Mouse (Mus musculus) stomach, embryonic 16.5 days (tissue): Measurements from ENCODE around the gene Pknox2. TPM values are rescaled to one million over a fixed set of nuclear protein-coding genes. Genes with fewer than 3 reads are reported as not detected.

Experiments
- ATAC-seq: fragments of 200-750 bp; cut with Nextera tagmentation; 2 replicates; pipeline ENCODE4 v1.8.0; 2017; ENCODE audit warnings: moderate number of reproducible peaks, moderate TSS enrichment; ENCODE audit not compliant: insufficient read depth, low FRiP score
- H3K27ac ChIP-seq: fragments of 300-500 bp; sonication (generic); 2 replicates; pipeline ENCODE4 v1.5.1; 2014; ENCODE audit warnings: low read length
- H3K27me3 ChIP-seq: fragments of 300-500 bp; sonication (generic); 2 replicates; pipeline ENCODE4 v1.6.1; 2014; ENCODE audit warnings: low read length, control low read depth, mixed read lengths; ENCODE audit not compliant: control insufficient read depth, insufficient read depth
- H3K36me3 ChIP-seq: fragments of 300-500 bp; sonication (generic); 2 replicates; pipeline ENCODE4 v1.6.1; 2014; ENCODE audit warnings: low read length; ENCODE audit not compliant: control insufficient read depth, insufficient read depth
- H3K4me1 ChIP-seq: fragments of 300-500 bp; sonication (generic); 2 replicates; pipeline ENCODE4 v1.6.1; 2014; ENCODE audit warnings: low read length, control low read depth, mixed read lengths; ENCODE audit not compliant: control insufficient read depth, insufficient read depth
- H3K4me2 ChIP-seq: fragments of 300-500 bp; sonication (generic); 2 replicates; pipeline ENCODE4 v1.6.1; 2014; ENCODE audit warnings: low read depth, low read length, mixed read lengths
- H3K4me3 ChIP-seq: fragments of 300-500 bp; sonication (generic); replicated peaks from 2 replicates; pipeline ENCODE4 v1.5.1; 2014; ENCODE audit warnings: mild to moderate bottlenecking, low read length
- H3K9ac ChIP-seq: fragments of 300-500 bp; sonication (generic); 2 replicates; pipeline ENCODE4 v1.6.1; 2014; ENCODE audit warnings: low read length
- H3K9me3 ChIP-seq: fragments of 300-500 bp; sonication (generic); replicated peaks from 2 replicates; pipeline ENCODE4 v1.6.1; 2016; ENCODE audit warnings: low read length, control low read depth; ENCODE audit not compliant: control insufficient read depth
- WGBS: fragments of 180-500 bp; shearing (Covaris S2); extraction: QIAGEN DNeasy Blood & Tissue Kit; methylation state at CpG from one replicate; pipeline ENCODE4 v1.1.7; 2014; 5-methylcytosine and 5-hydroxymethylcytosine counted together
- polyA plus RNA-seq: library from polyadenylated mRNA; unstranded; fragments of >200 nt; fragmentation: Nextera tagmentation; extraction: Ambion mirVana; gene quantifications from 2 replicates; pipeline ENCODE4 v1.2.1, GENCODE M21; 2015

Pknox2 gene
- polyA plus RNA-seq, 1 experiment from 2014 or later, result 10.2 TPM

GRCm38 (mm10) chr9:36989991-36990390 is 157.2 kb downstream of the Pknox2 start:
- H3K27me3 ChIP-seq, result no peaks in the 10 kb centered on the region
- H3K27ac ChIP-seq, result no peak overlapping the region
- H3K9me3 ChIP-seq, result no peaks in the 10 kb centered on the region
- H3K4me2 ChIP-seq, result no peak overlapping the region
- no peak overlapping the region for H3K9ac ChIP-seq
- WGBS, result 89% methylated on average over 3 of the region's 3 CpGs
- H3K36me3 ChIP-seq, result no peaks in the 10 kb centered on the region; the same call in 1 of the 2 replicates
- no peak overlapping the region for H3K4me3 ChIP-seq
- no peaks in the 10 kb centered on the region for H3K4me1 ChIP-seq
- no peak for ATAC-seq

GRCm38 (mm10) chr9:36985233-36985632 is 162.0 kb downstream of the Pknox2 start:
- no peaks in the 10 kb centered on the region for H3K9me3 ChIP-seq
- no peak overlapping the region for H3K4me2 ChIP-seq
- 79% methylated on average over 9 of the region's 9 CpGs for WGBS
- no peaks in the 10 kb centered on the region for H3K4me1 ChIP-seq
- no peak overlapping the region for H3K4me3 ChIP-seq
- ATAC-seq, result no peak
- no peak overlapping the region for H3K27ac ChIP-seq
- no peaks in the 10 kb centered on the region for H3K27me3 ChIP-seq
- H3K36me3 ChIP-seq, result no peaks in the 10 kb centered on the region; the same call in 1 of the 2 replicates
- no peak overlapping the region for H3K9ac ChIP-seq

GRCm38 (mm10) chr9:36976596-36977362 is 170.4 kb downstream of the Pknox2 start:
- 34% methylated on average over 11 of the region's 11 CpGs for WGBS
- ATAC-seq, result peak; percentile 47; the same call in 1 of the 2 replicates
- Histone ChIP-seq H3K9ac (no peak overlapping the region), H3K4me3 (no peak overlapping the region), H3K27ac (peak overlapping the region; percentile 44), H3K4me2 (no peak overlapping the region), H3K36me3 (no peaks in the 10 kb centered on the region), H3K4me1 (peaks cover 13% of the 10 kb centered on the region; the same call in 1 of the 2 replicates), H3K27me3 (no peaks in the 10 kb centered on the region), H3K9me3 (no peaks in the 10 kb centered on the region)

- no peak overlapping the region for H3K9ac ChIP-seq
- WGBS, result 46% methylated on average over 11 of the region's 11 CpGs
Measured at GRCm38 (mm10) chr9:36973486-36974227, 173.6 kb downstream of the Pknox2 start.

GRCm38 (mm10) chr9:36972089-36972488 is 175.1 kb downstream of the Pknox2 start:
- H3K9me3 ChIP-seq, result no peaks in the 10 kb centered on the region
- H3K27me3 ChIP-seq, result no peaks in the 10 kb centered on the region
- ATAC-seq, result no peak
- H3K9ac ChIP-seq, result no peak overlapping the region
- no peak overlapping the region for H3K27ac ChIP-seq
- H3K36me3 ChIP-seq, result no peaks in the 10 kb centered on the region
- 55% methylated on average over 3 of the region's 3 CpGs for WGBS
- H3K4me2 ChIP-seq, result no peak overlapping the region
- H3K4me3 ChIP-seq, result no peak overlapping the region
- peaks cover 16% of the 10 kb centered on the region for H3K4me1 ChIP-seq

More at GRCm38 (mm10) chr9:36973486-36974227, 173.6 kb downstream of the Pknox2 start:
- Histone ChIP-seq H3K27ac (no peak overlapping the region), H3K36me3 (no peaks in the 10 kb centered on the region), H3K4me1 (peaks cover 16% of the 10 kb centered on the region), H3K4me3 (no peak overlapping the region), H3K4me2 (no peak overlapping the region), H3K27me3 (no peaks in the 10 kb centered on the region), H3K9me3 (no peaks in the 10 kb centered on the region)
- no peak for ATAC-seq

GRCm38 (mm10) chr9:36971066-36971465 is 176.1 kb downstream of the Pknox2 start:
- H3K36me3 ChIP-seq, result no peaks in the 10 kb centered on the region
- no peak overlapping the region for H3K27ac ChIP-seq
- 14% methylated on average over 3 of the region's 3 CpGs for WGBS
- ATAC-seq, result no peak
- no peaks in the 10 kb centered on the region for H3K27me3 ChIP-seq
- no peak overlapping the region for H3K4me3 ChIP-seq
- no peaks in the 10 kb centered on the region for H3K9me3 ChIP-seq
- no peak overlapping the region for H3K9ac ChIP-seq
- H3K4me2 ChIP-seq, result peak overlapping the region; percentile 28; the same call in 1 of the 2 replicates
- H3K4me1 ChIP-seq, result peaks cover 11% of the 10 kb centered on the region; the same call in 1 of the 2 replicates

- Histone ChIP-seq H3K4me1 (peaks cover 10% of the 10 kb centered on the region; the same call in 1 of the 2 replicates), H3K9ac (no peak overlapping the region), H3K9me3 (no peaks in the 10 kb centered on the region), H3K27ac (no peak overlapping the region), H3K27me3 (no peaks in the 10 kb centered on the region), H3K4me2 (peak overlapping the region; percentile 28; the same call in 1 of the 2 replicates), H3K4me3 (no peak overlapping the region), H3K36me3 (no peaks in the 10 kb centered on the region)
- ATAC-seq, result no peak
- WGBS, result 6% methylated on average over 5 of the region's 5 CpGs
Measured at GRCm38 (mm10) chr9:36970651-36971050, 176.6 kb downstream of the Pknox2 start.

- Histone ChIP-seq H3K4me2 (no peak overlapping the region), H3K4me3 (no peak overlapping the region), H3K36me3 (no peaks in the 10 kb centered on the region), H3K9me3 (no peaks in the 10 kb centered on the region), H3K9ac (no peak overlapping the region), H3K27ac (no peak overlapping the region), H3K4me1 (peaks cover 10% of the 10 kb centered on the region; the same call in 1 of the 2 replicates), H3K27me3 (no peaks in the 10 kb centered on the region)
- WGBS, result 88% methylated on average over 1 of the region's 1 CpGs
- ATAC-seq, result no peak
Measured at GRCm38 (mm10) chr9:36969131-36969530, 178.1 kb downstream of the Pknox2 start.

- H3K4me1 ChIP-seq, result peaks cover 10% of the 10 kb centered on the region; the same call in 1 of the 2 replicates
- no peaks in the 10 kb centered on the region for H3K9me3 ChIP-seq
- 44% methylated on average over 7 of the region's 7 CpGs for WGBS
- ATAC-seq, result peak; percentile 8; the same call in 1 of the 2 replicates
- no peak overlapping the region for H3K4me2 ChIP-seq
- H3K4me3 ChIP-seq, result no peak overlapping the region
- H3K36me3 ChIP-seq, result no peaks in the 10 kb centered on the region
- H3K27ac ChIP-seq, result no peak overlapping the region
- no peaks in the 10 kb centered on the region for H3K27me3 ChIP-seq
- H3K9ac ChIP-seq, result no peak overlapping the region
Measured at GRCm38 (mm10) chr9:36968713-36969112, 178.5 kb downstream of the Pknox2 start.
